Mouse (Mus musculus): ENCODE measurements around the gene Calm1. TPM values are rescaled to one million over a fixed set of nuclear protein-coding genes. Genes with fewer than 3 reads are reported as not detected.

Gene Calm1
- 1,443 TPM for polyA plus RNA-seq (2017; shearing (Covaris generic))

DNA sequence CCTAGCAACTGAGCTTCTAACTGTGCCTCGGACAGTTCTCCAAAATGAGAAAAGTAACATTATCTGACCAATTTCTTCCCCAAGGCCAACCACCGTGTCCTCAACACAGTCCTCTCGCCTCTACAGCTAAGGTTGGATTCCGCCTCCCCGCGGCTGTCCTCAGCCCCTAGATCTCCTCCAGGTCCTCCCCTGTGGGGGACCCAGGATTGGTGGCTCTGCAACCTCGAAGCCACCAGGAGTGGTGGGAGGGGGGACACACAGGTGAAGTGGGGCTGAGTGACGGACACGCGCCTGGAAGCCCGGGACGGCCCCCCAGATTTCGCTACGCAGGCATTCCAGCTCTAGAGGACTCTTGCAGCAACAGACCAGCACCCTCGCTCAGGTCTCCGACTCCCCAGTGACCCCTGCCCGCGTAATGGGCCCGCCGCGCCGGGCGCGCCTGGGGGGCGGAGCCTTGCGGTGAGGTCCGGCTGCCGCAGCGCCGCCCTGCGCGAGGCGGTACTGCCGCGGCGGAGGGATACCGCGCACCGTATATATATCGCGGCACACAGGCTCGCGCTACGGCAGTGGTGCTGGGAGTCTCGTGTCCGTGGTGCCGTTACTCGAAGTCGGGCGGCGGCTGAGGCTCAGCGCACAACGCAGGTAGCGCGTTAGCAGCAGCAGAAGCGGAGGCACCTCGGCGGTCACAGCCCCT, at the start of gene Calm1:
TSS of gene Calm1 (plus strand) at position 469 of the 694 bp plus-strand sequence.

GRCm38 (mm10) chr12:100159261-100159975, 39.8 kb upstream of the Calm1 start, which contains the start of gene Nrde2:
Gene Nrde2, minus strand, starts transcription at chr12:100159653.

Other genes starting within 250 kb of the Calm1 start
- not detected for gene Kcnk13, start 234.9 kb upstream of the Calm1 start, polyA plus RNA-seq (2017; shearing (Covaris generic))
- gene Psmc1, start 89.3 kb upstream of the Calm1 start, polyA plus RNA-seq (2017; shearing (Covaris generic)), result 112 TPM
- 14.1 TPM for gene Nrde2, start 39.8 kb upstream of the Calm1 start, polyA plus RNA-seq (2017; shearing (Covaris generic))

Data from effector memory CD4-positive, alpha-beta T cell, adult 7 months (primary cell).